Mouse (Mus musculus) lung, postnatal 10 days (tissue): ENCODE data around the gene Slc25a36.

Source experiments
- DNase-seq: peaks from one replicate; pipeline ENCODE4 v3.0.0; 2021

Slc25a36 gene

GRCm38 (mm10) chr9:97036656-97037055, 74.3 kb downstream of the Slc25a36 start:
- no peak for DNase-seq

GRCm38 (mm10) chr9:97027361-97027760, 83.6 kb downstream of the Slc25a36 start:
- no peak for DNase-seq

- DNase-seq = no peak
Observed at GRCm38 (mm10) chr9:97026006-97026405, 85.0 kb downstream of the Slc25a36 start.
